Mouse (Mus musculus) intestine, postnatal 0 days (tissue): Measurements from ENCODE around the gene Ulk3. TPM values are rescaled to one million over a fixed set of nuclear protein-coding genes. Genes with fewer than 3 reads are reported as not detected.

Source experiments
- ATAC-seq: fragments of 200-750 bp; cut with Nextera tagmentation; 2 replicates; pipeline ENCODE4 v1.8.0; 2017; ENCODE audit warnings: mild to moderate bottlenecking, moderate TSS enrichment, moderate library complexity
- H3K27ac ChIP-seq: fragments of 300-500 bp; sonication (generic); 2 replicates; pipeline ENCODE4 v1.5.1; 2014; ENCODE audit warnings: mild to moderate bottlenecking, low read depth, low read length, moderate library complexity
- H3K27me3 ChIP-seq: fragments of 300-500 bp; sonication (generic); replicated peaks from 2 replicates; pipeline ENCODE4 v1.6.1; 2014; ENCODE audit warnings: low read length, mixed read lengths; ENCODE audit not compliant: control insufficient read depth, insufficient read depth
- H3K36me3 ChIP-seq: fragments of 300-500 bp; sonication (generic); 2 replicates; pipeline ENCODE4 v1.6.1; 2014; ENCODE audit warnings: mild to moderate bottlenecking, moderate library complexity; ENCODE audit not compliant: control insufficient read depth, insufficient read depth
- H3K4me1 ChIP-seq: fragments of 300-500 bp; sonication (generic); replicated peaks from 2 replicates; pipeline ENCODE4 v1.6.1; 2014; ENCODE audit warnings: antibody characterized with exemption, low read length, mixed read lengths; ENCODE audit not compliant: control insufficient read depth, insufficient read depth
- H3K4me2 ChIP-seq: fragments of 300-500 bp; sonication (generic); replicated peaks from 2 replicates; pipeline ENCODE4 v1.6.1; 2014; ENCODE audit warnings: low read depth, mild to moderate bottlenecking, moderate library complexity
- H3K4me3 ChIP-seq: fragments of 300-500 bp; sonication (generic); 2 replicates; pipeline ENCODE4 v1.5.1; 2014; ENCODE audit warnings: low read depth, low read length
- H3K9ac ChIP-seq: fragments of 300-500 bp; sonication (generic); 2 replicates; pipeline ENCODE4 v1.6.1; 2014; ENCODE audit warnings: mild to moderate bottlenecking, low read depth, low read length
- H3K9me3 ChIP-seq: fragments of 300-500 bp; sonication (generic); 2 replicates; pipeline ENCODE4 v1.6.1; 2016; ENCODE audit warnings: mixed run types; ENCODE audit not compliant: control insufficient read depth
- CTCF ChIP-seq: sonication (generic); IDR thresholded peaks from 2 replicates; pipeline ENCODE4 v1.5.1; 2016; ENCODE audit warnings: low read depth, mild to moderate bottlenecking, control low read depth, antibody characterized with exemption, moderate library complexity
- WGBS: fragments of 180-500 bp; shearing (Covaris S2); extraction: QIAGEN DNeasy Blood & Tissue Kit; methylation state at CpG from one replicate; pipeline ENCODE4 v1.1.7; 2014; 5-methylcytosine and 5-hydroxymethylcytosine counted together
- polyA plus RNA-seq: library from polyadenylated mRNA; unstranded; fragments of >200 nt; fragmentation: Nextera tagmentation; extraction: Ambion mirVana; gene quantifications from 2 replicates; pipeline ENCODE4 v1.2.1, GENCODE M21; 2015

Gene Ulk3
- polyA plus RNA-seq, 1 experiment from 2014 or later, result 8.3 TPM

- no peak overlapping the region for H3K4me3 ChIP-seq
- no peak overlapping the region for H3K27ac ChIP-seq
Observed at GRCm38 (mm10) chr9:57549186-57549585, 40.1 kb upstream of the Ulk3 start.

DNA sequence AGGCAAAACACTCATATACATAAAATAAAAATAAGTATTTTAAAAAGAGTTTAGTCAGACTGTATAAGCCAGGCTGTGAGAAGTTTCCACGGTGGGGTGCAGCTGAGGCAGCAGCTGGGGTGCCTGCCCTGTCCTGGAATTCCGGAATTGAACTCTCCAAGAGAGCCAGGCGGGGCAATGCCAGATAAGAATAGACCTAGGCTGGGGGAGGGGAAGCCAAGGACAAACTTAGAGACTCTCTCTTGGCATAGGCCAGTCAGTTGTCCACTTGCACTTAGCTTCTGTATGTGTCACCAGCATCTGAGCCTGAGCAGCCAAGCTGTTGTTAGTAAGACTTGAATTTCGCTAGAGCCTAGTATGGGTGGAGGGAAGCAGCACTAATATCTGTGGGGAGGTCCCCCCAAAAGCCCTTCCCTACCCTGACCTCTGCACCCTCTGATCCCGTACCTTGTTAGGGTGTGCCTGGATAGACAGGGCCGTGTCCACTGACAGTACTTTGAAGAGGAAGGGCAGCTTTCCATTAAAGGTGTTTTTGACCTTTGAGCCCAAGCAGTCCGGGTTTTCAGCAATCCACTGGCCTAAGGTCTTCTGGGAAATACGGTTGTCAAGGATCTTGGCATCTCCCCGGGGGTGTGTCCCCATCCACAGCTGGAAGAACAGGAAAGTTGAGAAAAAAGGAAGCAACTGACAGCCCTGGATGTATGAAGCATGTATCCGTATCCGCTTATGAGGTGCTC lies 39.0 kb upstream of the Ulk3 start:
- H3K9ac ChIP-seq, result no peak overlapping the region; the same call in 1 of the 2 replicates
- peaks cover 2% of the 10 kb centered on the region; the same call in 1 of the 2 replicates for H3K4me1 ChIP-seq
- no peaks in the 10 kb centered on the region for H3K9me3 ChIP-seq
- peaks cover 35% of the 10 kb centered on the region for H3K36me3 ChIP-seq
- peak overlapping the region; percentile 75 for H3K27ac ChIP-seq
- no peak for TF ChIP-seq CTCF
- no peaks in the 10 kb centered on the region for H3K27me3 ChIP-seq
- peak overlapping the region; percentile 27; the same call in 1 of the 2 replicates for H3K4me2 ChIP-seq
- 38% methylated on average over 11 of the region's 11 CpGs for WGBS
- peak; percentile 83 for ATAC-seq
- no peak overlapping the region for H3K4me3 ChIP-seq

More at GRCm38 (mm10) chr9:57549186-57549585, 40.1 kb upstream of the Ulk3 start:
- Histone ChIP-seq H3K9ac (no peak overlapping the region), H3K4me2 (no peak overlapping the region), H3K27me3 (no peaks in the 10 kb centered on the region), H3K4me1 (peaks cover 2% of the 10 kb centered on the region; the same call in 1 of the 2 replicates), H3K36me3 (peaks cover 45% of the 10 kb centered on the region), H3K9me3 (no peaks in the 10 kb centered on the region)
- no peak for ATAC-seq
- WGBS, result 93% methylated on average over 4 of the region's 4 CpGs
- no peak for TF ChIP-seq CTCF

DNA sequence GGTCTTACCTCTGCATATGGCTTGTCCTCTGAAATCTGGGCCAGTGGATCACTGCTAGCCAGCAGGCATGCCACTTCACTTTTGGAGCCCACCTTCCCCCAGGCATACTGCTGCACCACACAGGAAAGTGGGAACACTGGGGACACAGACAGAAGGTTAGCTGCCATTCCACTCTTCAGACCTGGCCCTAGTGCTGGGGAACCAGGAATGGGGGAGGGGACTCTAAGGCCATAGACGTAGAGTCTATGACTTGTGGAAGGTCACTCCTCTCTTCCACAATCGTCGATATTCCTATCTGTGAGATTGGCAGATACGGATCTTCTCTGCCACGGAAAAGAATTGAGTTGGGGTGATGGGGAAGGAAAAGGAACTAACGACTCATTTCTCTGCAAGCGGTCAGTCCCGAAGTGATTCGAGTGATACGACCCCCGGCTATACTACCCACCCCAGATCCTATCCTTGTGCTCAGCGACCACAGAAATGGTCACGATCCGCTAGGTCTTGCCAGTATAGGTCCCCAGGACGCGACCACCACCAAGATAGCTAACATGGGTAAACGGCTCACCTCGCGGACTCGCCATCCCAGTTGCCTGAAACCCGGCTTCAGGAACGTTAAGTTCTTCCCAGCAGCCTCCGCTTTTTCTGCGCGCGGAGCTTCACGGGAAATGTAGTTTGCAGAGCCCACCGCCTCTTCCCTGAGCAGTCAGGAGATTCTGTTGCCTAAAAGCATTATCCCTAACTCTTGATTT lies 36.9 kb upstream of the Ulk3 start, which contains the start of gene Mpi:
TSS of gene Mpi (minus strand) at position 625 of the 749 bp plus-strand sequence.
- H3K27me3 ChIP-seq, result no peaks in the 10 kb centered on the region
- peak within 1 kb of the TSS; percentile 51 for H3K4me3 ChIP-seq
- peak within 1 kb of the TSS; percentile 57 for H3K9ac ChIP-seq
- no peaks in the 10 kb centered on the region for H3K9me3 ChIP-seq
- peaks cover 2% of the 10 kb centered on the region; the same call in 1 of the 2 replicates for H3K4me1 ChIP-seq
- peak within 1 kb of the TSS; percentile 73 for H3K4me2 ChIP-seq
- no peak for ATAC-seq
- no peak within 1 kb of the TSS for H3K27ac ChIP-seq
- peaks cover 18% of the 10 kb centered on the region; the same call in 1 of the 2 replicates for H3K36me3 ChIP-seq
- 0% methylated on average over 28 of the region's 28 CpGs for WGBS
- TF ChIP-seq CTCF, result no peak

- no peak for TF ChIP-seq CTCF
- ATAC-seq, result no peak
- Histone ChIP-seq H3K4me3 (no peak overlapping the region), H3K4me2 (peak overlapping the region; percentile 73), H3K9ac (no peak overlapping the region), H3K4me1 (peaks cover 2% of the 10 kb centered on the region; the same call in 1 of the 2 replicates), H3K9me3 (no peaks in the 10 kb centered on the region), H3K27ac (no peak overlapping the region), H3K36me3 (peaks cover 14% of the 10 kb centered on the region; the same call in 1 of the 2 replicates), H3K27me3 (no peaks in the 10 kb centered on the region)
- WGBS, result 62% methylated on average over 11 of the region's 11 CpGs
Observed at GRCm38 (mm10) chr9:57553119-57553518, 36.1 kb upstream of the Ulk3 start.

- no peak for TF ChIP-seq CTCF
- H3K9ac ChIP-seq, result no peak overlapping the region
- H3K4me1 ChIP-seq, result peaks cover 2% of the 10 kb centered on the region; the same call in 1 of the 2 replicates
- no peak overlapping the region for H3K27ac ChIP-seq
- ATAC-seq, result no peak
- H3K27me3 ChIP-seq, result no peaks in the 10 kb centered on the region
- H3K9me3 ChIP-seq, result no peaks in the 10 kb centered on the region
- H3K36me3 ChIP-seq, result no peaks in the 10 kb centered on the region
- H3K4me2 ChIP-seq, result no peak overlapping the region
- WGBS, result 70% methylated on average over 3 of the region's 3 CpGs
- no peak overlapping the region for H3K4me3 ChIP-seq
Observed at GRCm38 (mm10) chr9:57554753-57555152, 34.5 kb upstream of the Ulk3 start.

GRCm38 (mm10) chr9:57557215-57557614 lies 32.0 kb upstream of the Ulk3 start:
- Histone ChIP-seq H3K9me3 (no peaks in the 10 kb centered on the region), H3K4me2 (no peak overlapping the region), H3K36me3 (no peaks in the 10 kb centered on the region), H3K4me1 (peaks cover 4% of the 10 kb centered on the region; the same call in 1 of the 2 replicates), H3K4me3 (no peak overlapping the region), H3K27me3 (no peaks in the 10 kb centered on the region), H3K9ac (no peak overlapping the region), H3K27ac (no peak overlapping the region)
- ATAC-seq, result no peak
- 79% methylated on average over 3 of the region's 3 CpGs for WGBS
- no peak for TF ChIP-seq CTCF
